Mouse (Mus musculus): ENCODE data around the gene Irf3. TPM values are rescaled to one million over a fixed set of nuclear protein-coding genes. Genes with fewer than 3 reads are reported as not detected.

Irf3 gene
- total RNA-seq, 1 experiment, result 45.9 TPM

DNA sequence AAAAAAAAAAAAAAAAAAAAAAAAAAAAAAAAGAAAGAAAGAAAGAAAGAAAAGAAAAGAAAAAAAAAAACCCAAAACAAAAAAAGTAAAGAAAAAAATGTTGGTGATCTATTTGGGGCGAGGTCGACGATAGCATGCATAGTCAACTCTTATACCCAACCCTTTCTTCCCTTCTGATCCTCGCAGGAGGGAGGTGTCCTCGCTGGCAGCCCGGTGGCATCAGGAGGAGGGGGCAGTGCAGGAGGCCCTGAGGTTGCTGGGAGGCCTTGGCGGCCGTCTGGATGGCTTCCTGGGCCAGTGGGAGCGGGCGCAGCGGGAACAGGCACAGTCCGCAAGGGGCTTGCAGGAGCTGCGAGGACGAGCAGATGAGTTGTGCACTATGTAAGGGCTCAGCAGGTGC lies 43.9 kb upstream of the Irf3 start:
- no peak overlapping the region for H3K4me3 ChIP-seq (ENCODE audit: insufficient read depth in 1 of 2, low read depth in 1 of 2, low read length in 2 of 2, poor library complexity in 1 of 2, severe bottlenecking in 1 of 2)
- no peaks in the 10 kb centered on the region for H3K9me3 ChIP-seq (ENCODE audit: control insufficient read depth, insufficient read depth, low read depth, low read length)
- no peaks in the 10 kb centered on the region for H3K36me3 ChIP-seq (ENCODE audit: control insufficient read depth, insufficient read depth, low read length, poor library complexity, severe bottlenecking)
- TF ChIP-seq CHD2 (IDR thresholded peaks at IDR 0.05; ENCODE audit: low read depth, low read length) (no peak), ZNF384 (IDR thresholded peaks at IDR 0.05; ENCODE audit: low read depth, low read length) (no peak), MAFK (IDR thresholded peaks at IDR 0.05; ENCODE audit: insufficient read depth, low read depth, low read length) (no peak), HCFC1 (IDR thresholded peaks at IDR 0.05; ENCODE audit: borderline replicate concordance, insufficient read depth, low read length) (no peak), ZC3H11A (IDR thresholded peaks at IDR 0.05; ENCODE audit: borderline replicate concordance, low read depth, low read length) (no peak)
- in situ Hi-C loops (cut with MboI; ENCODE audit: low sequenced_read_pairs in 2 of 2, unreplicated experiment in 2 of 2), result no loop called here
- peaks cover 0 to 14% of the 10 kb centered on the region in 2 experiments; a peak in 2 of 4 replicates for H3K4me1 ChIP-seq (ENCODE audit: control insufficient read depth in 2 of 2, insufficient read depth in 2 of 2, low read length in 2 of 2, poor library complexity in 1 of 2)
- no peak overlapping the region for H3K9ac ChIP-seq (ENCODE audit: insufficient read depth, low read depth, low read length, poor library complexity, severe bottlenecking)
- H3K27ac ChIP-seq (ENCODE audit: insufficient read depth, low read depth, low read length, poor library complexity, severe bottlenecking), result no peak overlapping the region
- no peak for DNase-seq (ENCODE audit: low read depth, low spot score)

DNA sequence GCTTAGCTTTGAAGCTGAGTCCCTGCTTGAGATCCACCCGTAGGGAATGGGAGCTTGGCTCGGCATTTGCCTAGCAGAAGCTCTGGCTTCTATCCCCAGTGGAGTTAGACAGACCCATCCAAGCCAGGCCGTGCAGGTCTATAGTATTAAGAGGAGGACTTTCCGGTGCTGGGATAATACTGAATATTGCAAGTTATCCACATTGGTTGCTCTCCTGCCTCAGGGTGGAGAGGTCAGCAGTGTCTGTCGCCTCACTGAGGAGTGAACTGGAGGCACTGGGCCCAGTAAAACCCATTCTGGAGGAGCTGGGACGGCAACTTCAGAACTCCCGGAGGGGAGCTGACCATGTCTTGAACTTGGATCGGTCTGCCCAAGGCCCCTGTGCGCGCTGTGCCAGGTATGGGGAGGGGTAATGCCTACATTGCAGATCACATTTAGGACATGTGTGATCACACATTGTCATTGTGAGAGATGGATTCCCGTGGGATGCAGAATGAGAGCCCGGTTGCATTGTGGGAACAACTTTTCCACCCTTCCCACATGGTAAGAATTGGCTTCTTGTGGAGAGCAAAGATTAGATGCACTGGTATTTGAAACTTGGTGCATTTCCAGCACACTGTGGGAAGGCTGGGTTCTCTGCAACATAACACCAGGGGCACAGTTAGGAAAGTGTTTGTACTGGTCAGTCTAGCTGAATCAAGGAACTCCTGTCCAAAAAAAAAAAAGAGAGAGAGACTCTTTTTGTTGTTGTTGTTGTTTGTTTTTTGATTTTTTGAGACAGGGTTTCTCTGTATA lies 43.2 kb upstream of the Irf3 start:
- H3K9ac ChIP-seq (ENCODE audit: insufficient read depth, low read depth, low read length, poor library complexity, severe bottlenecking), result no peak overlapping the region
- H3K9me3 ChIP-seq (ENCODE audit: control insufficient read depth, insufficient read depth, low read depth, low read length), result no peaks in the 10 kb centered on the region
- H3K27ac ChIP-seq (ENCODE audit: insufficient read depth, low read depth, low read length, poor library complexity, severe bottlenecking), result no peak overlapping the region
- no peak for TF ChIP-seq ZNF384 (IDR thresholded peaks at IDR 0.05; ENCODE audit: low read depth, low read length)
- no peak for TF ChIP-seq MAFK (IDR thresholded peaks at IDR 0.05; ENCODE audit: insufficient read depth, low read depth, low read length)
- no peak for TF ChIP-seq CHD2 (IDR thresholded peaks at IDR 0.05; ENCODE audit: low read depth, low read length)
- no peak for TF ChIP-seq HCFC1 (IDR thresholded peaks at IDR 0.05; ENCODE audit: borderline replicate concordance, insufficient read depth, low read length)
- no peak for TF ChIP-seq ZC3H11A (IDR thresholded peaks at IDR 0.05; ENCODE audit: borderline replicate concordance, low read depth, low read length)
- H3K36me3 ChIP-seq (ENCODE audit: control insufficient read depth, insufficient read depth, low read length, poor library complexity, severe bottlenecking), result peaks cover 6% of the 10 kb centered on the region; the same call in 1 of the 2 replicates
- H3K4me3 ChIP-seq (ENCODE audit: insufficient read depth in 1 of 2, low read depth in 1 of 2, low read length in 2 of 2, poor library complexity in 1 of 2, severe bottlenecking in 1 of 2), result no peak overlapping the region
- in situ Hi-C loops (cut with MboI; ENCODE audit: low sequenced_read_pairs in 2 of 2, unreplicated experiment in 2 of 2), result no loop called here
- peaks cover 0 to 14% of the 10 kb centered on the region in 2 experiments; a peak in 2 of 4 replicates for H3K4me1 ChIP-seq (ENCODE audit: control insufficient read depth in 2 of 2, insufficient read depth in 2 of 2, low read length in 2 of 2, poor library complexity in 1 of 2)
- no peak for DNase-seq (ENCODE audit: low read depth, low spot score)

DNA sequence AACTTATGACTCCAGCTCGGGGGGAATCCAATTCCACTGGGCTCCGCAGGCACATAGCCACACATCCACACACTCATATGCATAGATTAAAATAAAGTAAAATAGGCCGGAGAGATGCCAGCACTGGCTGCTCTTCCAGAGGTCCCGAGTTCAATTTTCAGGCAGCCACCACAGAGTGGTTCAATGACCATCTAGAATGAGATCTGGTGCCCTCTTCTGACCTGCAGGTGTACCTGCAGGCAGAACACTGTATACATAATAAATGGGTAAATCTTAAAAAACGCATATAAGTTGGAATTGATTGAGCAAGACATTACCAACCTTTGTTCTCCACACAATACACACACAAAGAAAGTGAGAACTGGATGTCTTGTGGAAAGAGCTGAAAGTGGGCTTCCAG lies 41.8 kb upstream of the Irf3 start:
- H3K27ac ChIP-seq (ENCODE audit: insufficient read depth, low read depth, low read length, poor library complexity, severe bottlenecking), result no peak overlapping the region
- in situ Hi-C loops (cut with MboI; ENCODE audit: low sequenced_read_pairs in 2 of 2, unreplicated experiment in 2 of 2), result no loop called here
- no peak for DNase-seq (ENCODE audit: low read depth, low spot score)
- H3K36me3 ChIP-seq (ENCODE audit: control insufficient read depth, insufficient read depth, low read length, poor library complexity, severe bottlenecking), result peaks cover 16% of the 10 kb centered on the region; the same call in 1 of the 2 replicates
- no peaks in the 10 kb centered on the region for H3K9me3 ChIP-seq (ENCODE audit: control insufficient read depth, insufficient read depth, low read depth, low read length)
- H3K4me3 ChIP-seq (ENCODE audit: insufficient read depth in 1 of 2, low read depth in 1 of 2, low read length in 2 of 2, poor library complexity in 1 of 2, severe bottlenecking in 1 of 2), result no peak overlapping the region
- peaks cover 0 to 12% of the 10 kb centered on the region in 2 experiments; a peak in 2 of 4 replicates for H3K4me1 ChIP-seq (ENCODE audit: control insufficient read depth in 2 of 2, insufficient read depth in 2 of 2, low read length in 2 of 2, poor library complexity in 1 of 2)
- no peak overlapping the region for H3K9ac ChIP-seq (ENCODE audit: insufficient read depth, low read depth, low read length, poor library complexity, severe bottlenecking)
- no peak for TF ChIP-seq MAFK (IDR thresholded peaks at IDR 0.05; ENCODE audit: insufficient read depth, low read depth, low read length)
- no peak for TF ChIP-seq CHD2 (IDR thresholded peaks at IDR 0.05; ENCODE audit: low read depth, low read length)

DNA sequence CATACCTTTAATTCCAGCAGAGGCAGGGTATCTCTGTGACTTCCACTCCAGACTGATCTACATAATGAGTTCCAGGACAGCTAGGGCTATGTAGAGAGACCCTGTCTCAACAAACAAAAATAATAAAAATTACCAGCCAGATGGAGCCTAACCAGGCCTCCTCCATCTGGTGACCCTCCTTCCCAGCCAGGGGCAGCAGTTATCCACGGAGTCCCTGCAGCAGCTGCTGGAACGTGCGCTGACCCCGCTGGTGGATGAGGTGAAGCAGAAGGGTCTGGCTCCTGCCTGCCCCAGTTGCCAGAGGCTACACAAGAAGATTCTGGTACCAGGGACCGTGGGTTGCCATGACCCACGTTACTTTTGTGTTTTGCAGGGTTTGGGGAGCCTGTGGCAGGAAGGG lies 41.2 kb upstream of the Irf3 start:
- H3K36me3 ChIP-seq (ENCODE audit: control insufficient read depth, insufficient read depth, low read length, poor library complexity, severe bottlenecking), result peaks cover 23% of the 10 kb centered on the region; the same call in 1 of the 2 replicates
- in situ Hi-C loops (cut with MboI; ENCODE audit: low sequenced_read_pairs in 2 of 2, unreplicated experiment in 2 of 2), result no loop called here
- DNase-seq (ENCODE audit: low read depth, low spot score), result no peak
- no peak overlapping the region for H3K4me3 ChIP-seq (ENCODE audit: insufficient read depth in 1 of 2, low read depth in 1 of 2, low read length in 2 of 2, poor library complexity in 1 of 2, severe bottlenecking in 1 of 2)
- H3K9ac ChIP-seq (ENCODE audit: insufficient read depth, low read depth, low read length, poor library complexity, severe bottlenecking), result no peak overlapping the region
- H3K4me1 ChIP-seq (ENCODE audit: control insufficient read depth in 2 of 2, insufficient read depth in 2 of 2, low read length in 2 of 2, poor library complexity in 1 of 2), result peaks cover 0 to 9% of the 10 kb centered on the region in 2 experiments; a peak in 2 of 4 replicates
- no peak for TF ChIP-seq CHD2 (IDR thresholded peaks at IDR 0.05; ENCODE audit: low read depth, low read length)
- TF ChIP-seq HCFC1 (IDR thresholded peaks at IDR 0.05; ENCODE audit: borderline replicate concordance, insufficient read depth, low read length), result no peak
- TF ChIP-seq ZNF384 (IDR thresholded peaks at IDR 0.05; ENCODE audit: low read depth, low read length), result no peak
- TF ChIP-seq MAFK (IDR thresholded peaks at IDR 0.05; ENCODE audit: insufficient read depth, low read depth, low read length), result no peak
- no peak for TF ChIP-seq ZC3H11A (IDR thresholded peaks at IDR 0.05; ENCODE audit: borderline replicate concordance, low read depth, low read length)
- H3K27ac ChIP-seq (ENCODE audit: insufficient read depth, low read depth, low read length, poor library complexity, severe bottlenecking), result no peak overlapping the region
- no peaks in the 10 kb centered on the region for H3K9me3 ChIP-seq (ENCODE audit: control insufficient read depth, insufficient read depth, low read depth, low read length)
